ENCODE assay signal across 8 mouse cellular contexts in genomic region chr4:134879410-134879981, GRCm38 (mm10). TPM values are rescaled to one million over a fixed set of nuclear protein-coding genes. Genes with fewer than 3 reads are reported as not detected.
DNase-seq lines count a peak whose midpoint lies in the region; ATAC-seq and TF ChIP-seq lines count a peak whose summit lies in the region.

No protein-coding gene starts in this region.

- H3K4me2 ChIP-seq in heart, embryonic 15.5 days = peak overlapping the region; percentile 71
- peak overlapping the region; percentile 64 for H3K4me2 ChIP-seq in liver, embryonic 16.5 days (ENCODE audit: low read depth, low read length)
- H3K4me2 ChIP-seq in neural tube, embryonic 13.5 days = peak overlapping the region; percentile 57

- H3K9me3 ChIP-seq in heart, embryonic 15.5 days (replicated peaks) = no peaks in the 10 kb centered on the region
- H3K9me3 ChIP-seq in liver, embryonic 16.5 days (replicated peaks; ENCODE audit: control insufficient read depth, low read length) = no peaks in the 10 kb centered on the region
- no peaks in the 10 kb centered on the region for H3K9me3 ChIP-seq in neural tube, embryonic 13.5 days

- no peaks in the 10 kb centered on the region for H3K27me3 ChIP-seq in heart, embryonic 15.5 days
- no peaks in the 10 kb centered on the region for H3K27me3 ChIP-seq in liver, embryonic 16.5 days (ENCODE audit: control insufficient read depth, insufficient read depth, low read depth, low read length)
- no peaks in the 10 kb centered on the region for H3K27me3 ChIP-seq in neural tube, embryonic 13.5 days
- H3K27me3 ChIP-seq in testis, adult 2 months (ENCODE audit: control insufficient read depth, insufficient read depth, low read length) = no peaks in the 10 kb centered on the region

- TF ChIP-seq CTCF in brain, embryonic 14.5 days (IDR thresholded peaks at IDR 0.05; ENCODE audit: borderline replicate concordance, extremely low read depth, insufficient read depth, insufficient read length) = peak; percentile 83
- peak; percentile 56 for TF ChIP-seq CTCF in testis, adult 2 months (IDR thresholded peaks at IDR 0.05; ENCODE audit: control insufficient read depth, insufficient read depth, insufficient replicate concordance, low read depth, low read length)

- no peaks in the 10 kb centered on the region for H3K36me3 ChIP-seq in heart, embryonic 15.5 days
- peaks cover 91% of the 10 kb centered on the region for H3K36me3 ChIP-seq in liver, embryonic 16.5 days (ENCODE audit: control insufficient read depth, insufficient read depth)
- H3K36me3 ChIP-seq in neural tube, embryonic 13.5 days = no peaks in the 10 kb centered on the region
- no peaks in the 10 kb centered on the region for H3K36me3 ChIP-seq in testis, adult 2 months (ENCODE audit: control insufficient read depth, insufficient read depth, low read length)

- H3K4me1 ChIP-seq in heart, embryonic 15.5 days (replicated peaks) = peaks cover 24% of the 10 kb centered on the region
- H3K4me1 ChIP-seq in liver, embryonic 16.5 days (ENCODE audit: control insufficient read depth, low read depth, low read length) = peaks cover 20% of the 10 kb centered on the region
- H3K4me1 ChIP-seq in neural tube, embryonic 13.5 days (replicated peaks) = peaks cover 9% of the 10 kb centered on the region
- peaks cover 6% of the 10 kb centered on the region for H3K4me1 ChIP-seq in testis, adult 2 months (ENCODE audit: control insufficient read depth, insufficient read depth, low read length)

- H3K9ac ChIP-seq in heart, embryonic 15.5 days = 0 out of 2 replicates have a peak overlapping the region, but pooled peaks have one; percentile 19
- H3K9ac ChIP-seq in liver, embryonic 16.5 days (ENCODE audit: low read depth, low read length) = no peak overlapping the region
- H3K9ac ChIP-seq in neural tube, embryonic 13.5 days = peak overlapping the region; percentile 58; the same call in 1 of the 2 replicates

- no peak overlapping the region for H3K27ac ChIP-seq in heart, embryonic 15.5 days
- H3K27ac ChIP-seq in liver, embryonic 16.5 days (ENCODE audit: low read length) = peak overlapping the region; percentile 5; the same call in 1 of the 2 replicates
- no peak overlapping the region for H3K27ac ChIP-seq in neural tube, embryonic 13.5 days (replicated peaks)
- H3K27ac ChIP-seq in testis, adult 2 months (ENCODE audit: control insufficient read depth, insufficient read depth, low read depth, low read length) = no peak overlapping the region

- TF ChIP-seq POLR2A in brain, embryonic 14.5 days (IDR thresholded peaks at IDR 0.05; ENCODE audit: borderline replicate concordance, extremely low read depth, insufficient read depth, insufficient read length, poor library complexity, severe bottlenecking) = no peak
- no peak for TF ChIP-seq POLR2A in testis, adult 2 months (IDR thresholded peaks at IDR 0.05; ENCODE audit: control insufficient read depth, low read depth, low read length)

- peak overlapping the region; percentile 41 for H3K4me3 ChIP-seq in heart, embryonic 15.5 days
- H3K4me3 ChIP-seq in liver, embryonic 16.5 days (ENCODE audit: low read depth, low read length) = peak overlapping the region; percentile 34
- H3K4me3 ChIP-seq in neural tube, embryonic 13.5 days = peak overlapping the region; percentile 28
- peak overlapping the region; percentile 64 for H3K4me3 ChIP-seq in testis, adult 2 months (ENCODE audit: control insufficient read depth, low read depth, low read length)

- ATAC-seq in erythroid progenitor cell, adult 5-6 weeks (replicated peaks; ENCODE audit: low FRiP score, poor library complexity, severe bottlenecking) = 0 out of 2 replicates have a peak, but pooled peaks have one; percentile 33
- no peak for ATAC-seq in heart, embryonic 15.5 days (replicated peaks; ENCODE audit: insufficient number of reproducible peaks, insufficient read depth, low FRiP score, low read depth)
- ATAC-seq in liver, embryonic 16.5 days (ENCODE audit: low read depth) = no peak
- no peak for ATAC-seq in neural tube, embryonic 13.5 days (ENCODE audit: low read depth)

- peak; percentile 86 for DNase-seq in CD4-positive, CD25-positive, alpha-beta regulatory T cell, adult 2 months (ENCODE audit: low read depth, low spot score)
- peak; percentile 84 for DNase-seq in brain, embryonic 14.5 days (ENCODE audit: low read depth)
- peak; percentile 86 for DNase-seq in kidney, postnatal 14 days

- WGBS in heart, embryonic 15.5 days = 5% methylated on average over 17 of the region's 17 CpGs
- 9% methylated on average over 17 of the region's 17 CpGs for WGBS in liver, embryonic 16.5 days (ENCODE audit: insufficient replicate concordance)
- WGBS in neural tube, embryonic 13.5 days = 2% methylated on average over 17 of the region's 17 CpGs

RNA-seq across cellular contexts. Expression of gene Rhd, which starts 15.2 kb away (rescaled TPM):
- polyA plus RNA-seq in brain, embryonic 14.5 days (2012; rRNA removed) = 0.53 and 0.57 TPM in 2 replicates
- total RNA-seq in erythroid progenitor cell, adult 5-6 weeks (2015; ENCODE audit: low replicate concordance) = 1,050 and 1,093 TPM in 2 replicates
- 1,285 and 1,461 TPM in 2 replicates for total RNA-seq in erythroid progenitor cell, adult 5-6 weeks (2017; ENCODE audit: low replicate concordance)
- polyA plus RNA-seq in heart, embryonic 15.5 days (2015; fragmentation: Nextera tagmentation; extraction: Ambion mirVana) = 5.4 and 8.9 TPM in 2 replicates
- polyA plus RNA-seq in liver, embryonic 16.5 days (2015; fragmentation: Nextera tagmentation; extraction: Ambion mirVana) = 522 and 550 TPM in 2 replicates
- 1.5 and 2.0 TPM in 2 replicates for polyA plus RNA-seq in neural tube, embryonic 13.5 days (2015; fragmentation: Nextera tagmentation; extraction: Ambion mirVana)
- polyA plus RNA-seq in testis, adult 2 months (2012; rRNA removed) = 0.97 and 1.6 TPM in 2 replicates

RNA-seq across cellular contexts. Expression of gene Maco1, which starts 26.4 kb away (rescaled TPM):
- polyA plus RNA-seq in brain, embryonic 14.5 days (2012; rRNA removed) = 59.2 and 79.2 TPM in 2 replicates
- total RNA-seq in erythroid progenitor cell, adult 5-6 weeks (2015; ENCODE audit: low replicate concordance) = 61.6 and 62.9 TPM in 2 replicates
- total RNA-seq in erythroid progenitor cell, adult 5-6 weeks (2017; ENCODE audit: low replicate concordance) = 125 and 136 TPM in 2 replicates
- polyA plus RNA-seq in heart, embryonic 15.5 days (2015; fragmentation: Nextera tagmentation; extraction: Ambion mirVana) = 22.0 and 25.5 TPM in 2 replicates
- 16.0 and 16.8 TPM in 2 replicates for polyA plus RNA-seq in liver, embryonic 16.5 days (2015; fragmentation: Nextera tagmentation; extraction: Ambion mirVana)
- 101 and 113 TPM in 2 replicates for polyA plus RNA-seq in neural tube, embryonic 13.5 days (2015; fragmentation: Nextera tagmentation; extraction: Ambion mirVana)
- polyA plus RNA-seq in testis, adult 2 months (2012; rRNA removed) = 14.6 and 15.7 TPM in 2 replicates

RNA-seq across cellular contexts. Expression of gene Tmem50a, which starts 35.3 kb away (rescaled TPM):
- polyA plus RNA-seq in brain, embryonic 14.5 days (2012; rRNA removed) = 132 and 143 TPM in 2 replicates
- total RNA-seq in erythroid progenitor cell, adult 5-6 weeks (2015; ENCODE audit: low replicate concordance) = 85.5 and 150 TPM in 2 replicates
- 70.6 and 90.5 TPM in 2 replicates for total RNA-seq in erythroid progenitor cell, adult 5-6 weeks (2017; ENCODE audit: low replicate concordance)
- polyA plus RNA-seq in heart, embryonic 15.5 days (2015; fragmentation: Nextera tagmentation; extraction: Ambion mirVana) = 142 TPM in 2 replicates
- polyA plus RNA-seq in liver, embryonic 16.5 days (2015; fragmentation: Nextera tagmentation; extraction: Ambion mirVana) = 79.1 and 82.5 TPM in 2 replicates
- polyA plus RNA-seq in neural tube, embryonic 13.5 days (2015; fragmentation: Nextera tagmentation; extraction: Ambion mirVana) = 224 and 230 TPM in 2 replicates
- polyA plus RNA-seq in testis, adult 2 months (2012; rRNA removed) = 19.5 and 23.0 TPM in 2 replicates

RNA-seq across cellular contexts. Expression of gene Rsrp1, which starts 43.9 kb away (rescaled TPM):
- 541 and 940 TPM in 2 replicates for polyA plus RNA-seq in brain, embryonic 14.5 days (2012; rRNA removed)
- total RNA-seq in erythroid progenitor cell, adult 5-6 weeks (2015; ENCODE audit: low replicate concordance) = 722 and 849 TPM in 2 replicates
- total RNA-seq in erythroid progenitor cell, adult 5-6 weeks (2017; ENCODE audit: low replicate concordance) = 222 and 384 TPM in 2 replicates
- polyA plus RNA-seq in heart, embryonic 15.5 days (2015; fragmentation: Nextera tagmentation; extraction: Ambion mirVana) = 366 and 379 TPM in 2 replicates
- 315 and 330 TPM in 2 replicates for polyA plus RNA-seq in liver, embryonic 16.5 days (2015; fragmentation: Nextera tagmentation; extraction: Ambion mirVana)
- polyA plus RNA-seq in neural tube, embryonic 13.5 days (2015; fragmentation: Nextera tagmentation; extraction: Ambion mirVana) = 485 and 516 TPM in 2 replicates
- 145 and 148 TPM in 2 replicates for polyA plus RNA-seq in testis, adult 2 months (2012; rRNA removed)

RNA-seq across cellular contexts. Expression of gene Syf2, which starts 51.2 kb away (rescaled TPM):
- polyA plus RNA-seq in brain, embryonic 14.5 days (2012; rRNA removed) = 50.4 and 51.7 TPM in 2 replicates
- 66.7 and 95.9 TPM in 2 replicates for total RNA-seq in erythroid progenitor cell, adult 5-6 weeks (2015; ENCODE audit: low replicate concordance)
- 180 and 263 TPM in 2 replicates for total RNA-seq in erythroid progenitor cell, adult 5-6 weeks (2017; ENCODE audit: low replicate concordance)
- polyA plus RNA-seq in heart, embryonic 15.5 days (2015; fragmentation: Nextera tagmentation; extraction: Ambion mirVana) = 52.6 and 57.6 TPM in 2 replicates
- polyA plus RNA-seq in liver, embryonic 16.5 days (2015; fragmentation: Nextera tagmentation; extraction: Ambion mirVana) = 43.9 and 47.8 TPM in 2 replicates
- 76.8 and 82.1 TPM in 2 replicates for polyA plus RNA-seq in neural tube, embryonic 13.5 days (2015; fragmentation: Nextera tagmentation; extraction: Ambion mirVana)
- 22.0 and 24.3 TPM in 2 replicates for polyA plus RNA-seq in testis, adult 2 months (2012; rRNA removed)

Comparison
In these comparisons a context has a peak if more than half of its experiments do, and no peak if none do; other contexts are left out.
1. RNA of gene Rhd, which starts 15.2 kb away (polyA plus RNA-seq): 522 to 550 TPM in liver, embryonic 16.5 days; 5.4 to 8.9 TPM in heart, embryonic 15.5 days, 0.97 to 1.6 TPM in testis, adult 2 months, 1.5 to 2.0 TPM in neural tube, embryonic 13.5 days and 0.53 to 0.57 TPM in brain, embryonic 14.5 days; every median in the first group is over 10 times any median in the second.
2. Peak in every context shown above with its lines, with median percentiles within 50 percentile points of each other: DNase-seq, H3K4me2 ChIP-seq and H3K4me3 ChIP-seq.